Comparison of ENCODE assay signal across 8 mouse cellular contexts in genomic region chr9:44485516-44486161, GRCm38 (mm10). TPM values are rescaled to one million over a fixed set of nuclear protein-coding genes. Genes with fewer than 3 reads are reported as not detected.
DNase-seq lines count a peak whose midpoint lies in the region; ATAC-seq and TF ChIP-seq lines count a peak whose summit lies in the region.

No protein-coding gene starts in this region.

- TF ChIP-seq CTCF in heart, postnatal 0 days (IDR thresholded peaks at IDR 0.05; ENCODE audit: low read depth) = no peak
- no peak for TF ChIP-seq CTCF in midbrain, postnatal 0 days (IDR thresholded peaks at IDR 0.05)

- peak overlapping the region; percentile 37 for H3K9ac ChIP-seq in heart, postnatal 0 days (replicated peaks; ENCODE audit: low read depth, low read length)
- H3K9ac ChIP-seq in limb, embryonic 12.5 days (replicated peaks) = peak overlapping the region; percentile 57
- H3K9ac ChIP-seq in midbrain, postnatal 0 days (replicated peaks; ENCODE audit: low read length, poor library complexity, severe bottlenecking) = peak overlapping the region; percentile 98

- H3K9me3 ChIP-seq in embryonic facial prominence, embryonic 10.5 days = no peaks in the 10 kb centered on the region
- H3K9me3 ChIP-seq in heart, postnatal 0 days (replicated peaks; ENCODE audit: control insufficient read depth, low read length) = no peaks in the 10 kb centered on the region
- no peaks in the 10 kb centered on the region for H3K9me3 ChIP-seq in limb, embryonic 12.5 days
- H3K9me3 ChIP-seq in midbrain, postnatal 0 days (ENCODE audit: low read length) = no peaks in the 10 kb centered on the region

- peak; percentile 33 to 40 for DNase-seq in heart, adult 18-20 months
- DNase-seq in heart, adult 8-10 months (ENCODE audit: low spot score) = no peak
- DNase-seq in embryonic facial prominence, embryonic 10.5 days (ENCODE audit: low spot score) = no peak
- DNase-seq in heart, postnatal 0 days (ENCODE audit: low spot score) = no peak
- no peak for DNase-seq in midbrain, postnatal 0 days (ENCODE audit: low spot score)
- DNase-seq in left cerebral cortex, adult 9 months (ENCODE audit: low spot score in 2 of 2) = no peak

- peaks cover 86% of the 10 kb centered on the region for H3K4me1 ChIP-seq in embryonic facial prominence, embryonic 10.5 days
- H3K4me1 ChIP-seq in heart, postnatal 0 days (ENCODE audit: control insufficient read depth, insufficient read depth) = peaks cover 53% of the 10 kb centered on the region
- H3K4me1 ChIP-seq in limb, embryonic 12.5 days (replicated peaks) = peaks cover 75% of the 10 kb centered on the region
- H3K4me1 ChIP-seq in midbrain, postnatal 0 days (ENCODE audit: insufficient read depth, low read length) = peaks cover 61% of the 10 kb centered on the region

- no peaks in the 10 kb centered on the region for H3K27me3 ChIP-seq in embryonic facial prominence, embryonic 10.5 days (replicated peaks; ENCODE audit: low read depth, poor library complexity, severe bottlenecking)
- no peaks in the 10 kb centered on the region for H3K27me3 ChIP-seq in heart, postnatal 0 days (ENCODE audit: control insufficient read depth, insufficient read depth, low read length)
- H3K27me3 ChIP-seq in limb, embryonic 12.5 days = no peaks in the 10 kb centered on the region
- no peaks in the 10 kb centered on the region for H3K27me3 ChIP-seq in midbrain, postnatal 0 days (ENCODE audit: insufficient read depth, low read length)

- ATAC-seq in heart, postnatal 0 days (ENCODE audit: insufficient read depth, low read depth) = no peak
- no peak for ATAC-seq in limb, embryonic 12.5 days (ENCODE audit: insufficient number of reproducible peaks, insufficient read depth, low FRiP score, low TSS enrichment, low read depth)
- no peak for ATAC-seq in midbrain, postnatal 0 days (ENCODE audit: low FRiP score)
- no peak for ATAC-seq in megakaryocyte progenitor cell, adult 5-6 weeks (replicated peaks; ENCODE audit: poor library complexity)

- WGBS in embryonic facial prominence, embryonic 10.5 days = 29% methylated on average over 14 of the region's 14 CpGs
- WGBS in heart, postnatal 0 days = 28% methylated on average over 13 of the region's 14 CpGs
- 24% methylated on average over 14 of the region's 14 CpGs for WGBS in limb, embryonic 12.5 days
- WGBS in midbrain, postnatal 0 days = 25% methylated on average over 14 of the region's 14 CpGs

- H3K36me3 ChIP-seq in embryonic facial prominence, embryonic 10.5 days (replicated peaks) = 0 out of 2 replicates have a peak, but pooled peaks cover 7% of the 10 kb centered on the region
- no peaks in the 10 kb centered on the region for H3K36me3 ChIP-seq in heart, postnatal 0 days (replicated peaks; ENCODE audit: control insufficient read depth, insufficient read depth, low read length)
- H3K36me3 ChIP-seq in limb, embryonic 12.5 days = 0 out of 2 replicates have a peak, but pooled peaks cover 4% of the 10 kb centered on the region
- no peaks in the 10 kb centered on the region for H3K36me3 ChIP-seq in midbrain, postnatal 0 days (ENCODE audit: insufficient read depth, low read length)

- no peak for TF ChIP-seq EP300 in heart, postnatal 0 days (IDR thresholded peaks at IDR 0.05; ENCODE audit: low read depth)

- H3K4me3 ChIP-seq in embryonic facial prominence, embryonic 10.5 days = peak overlapping the region; percentile 93
- peak overlapping the region; percentile 97 for H3K4me3 ChIP-seq in heart, postnatal 0 days (ENCODE audit: low read depth, low read length)
- peak overlapping the region; percentile 98 for H3K4me3 ChIP-seq in limb, embryonic 12.5 days (replicated peaks)
- H3K4me3 ChIP-seq in midbrain, postnatal 0 days (ENCODE audit: low read depth, low read length) = peak overlapping the region; percentile 98

- peak overlapping the region; percentile 85 for H3K4me2 ChIP-seq in heart, postnatal 0 days (ENCODE audit: low read depth, low read length)
- peak overlapping the region; percentile 97 for H3K4me2 ChIP-seq in limb, embryonic 12.5 days
- H3K4me2 ChIP-seq in midbrain, postnatal 0 days (ENCODE audit: low read depth, low read length, poor library complexity, severe bottlenecking) = peak overlapping the region; percentile 99

- peak overlapping the region; percentile 96 for H3K27ac ChIP-seq in embryonic facial prominence, embryonic 10.5 days (replicated peaks)
- peak overlapping the region; percentile 93 for H3K27ac ChIP-seq in heart, postnatal 0 days (ENCODE audit: low read depth)
- H3K27ac ChIP-seq in limb, embryonic 12.5 days = peak overlapping the region; percentile 73
- H3K27ac ChIP-seq in midbrain, postnatal 0 days (ENCODE audit: low read depth, low read length) = no peak overlapping the region

RNA-seq across cellular contexts. Expression of gene Bcl9l, which starts 3.0 kb away (rescaled TPM):
- total RNA-seq in heart, adult 18-20 months (2021) = 10 to 100 TPM; 36.2 to 41.7 TPM
- total RNA-seq in heart, adult 8-10 months (2022) = 10 to 100 TPM; 51.6 to 56.9 (median 53.9) TPM
- polyA plus RNA-seq in embryonic facial prominence, embryonic 10.5 days (2016; fragmentation: Nextera tagmentation; extraction: Ambion mirVana) = 7.4 and 7.7 TPM in 2 replicates
- total RNA-seq in heart, postnatal 0 days (2014; rRNA removed; ENCODE audit: low replicate concordance) = 12.4 and 33.9 TPM in 2 replicates
- 4.4 and 5.2 TPM in 2 replicates for polyA plus RNA-seq in heart, postnatal 0 days (2015; fragmentation: Nextera tagmentation; extraction: Ambion mirVana)
- polyA plus RNA-seq in limb, embryonic 12.5 days (2016; fragmentation: Nextera tagmentation; extraction: Ambion mirVana) = 14.3 and 17.3 TPM in 2 replicates
- total RNA-seq in midbrain, postnatal 0 days (2014; rRNA removed) = 42.1 and 61.1 TPM in 2 replicates
- polyA plus RNA-seq in midbrain, postnatal 0 days (2015; fragmentation: Nextera tagmentation; extraction: Ambion mirVana) = 10.0 and 10.4 TPM in 2 replicates
- total RNA-seq in megakaryocyte progenitor cell, adult 5-6 weeks (2015) = 4.3 and 4.5 TPM in 2 replicates
- total RNA-seq in megakaryocyte progenitor cell, adult 5-6 weeks (2017) = 1.6 and 1.8 TPM in 2 replicates

RNA-seq across cellular contexts. Expression of gene Upk2, which starts 30.9 kb away (rescaled TPM):
- not detected for total RNA-seq in heart, adult 18-20 months (2021)
- total RNA-seq in heart, adult 8-10 months (2022) = under 1 TPM in 2 of 4 experiments, not detected in 2; 0.26 to 0.28 TPM
- 0.41 and 0.59 TPM in 2 replicates for polyA plus RNA-seq in embryonic facial prominence, embryonic 10.5 days (2016; fragmentation: Nextera tagmentation; extraction: Ambion mirVana)
- 18.0 TPM in 1 of 2 replicates, not detected in the other for total RNA-seq in heart, postnatal 0 days (2014; rRNA removed; ENCODE audit: low replicate concordance)
- polyA plus RNA-seq in heart, postnatal 0 days (2015; fragmentation: Nextera tagmentation; extraction: Ambion mirVana) = not detected in 2 replicates
- 0.31 and 0.65 TPM in 2 replicates for polyA plus RNA-seq in limb, embryonic 12.5 days (2016; fragmentation: Nextera tagmentation; extraction: Ambion mirVana)
- total RNA-seq in midbrain, postnatal 0 days (2014; rRNA removed) = not detected in 2 replicates
- polyA plus RNA-seq in midbrain, postnatal 0 days (2015; fragmentation: Nextera tagmentation; extraction: Ambion mirVana) = not detected in 2 replicates
- total RNA-seq in megakaryocyte progenitor cell, adult 5-6 weeks (2015) = not detected in 2 replicates
- not detected in 2 replicates for total RNA-seq in megakaryocyte progenitor cell, adult 5-6 weeks (2017)

RNA-seq across cellular contexts. Expression of gene Foxr1, which starts 44.7 kb away (rescaled TPM):
- not detected for total RNA-seq in heart, adult 18-20 months (2021)
- total RNA-seq in heart, adult 8-10 months (2022) = not detected
- not detected in 2 replicates for polyA plus RNA-seq in embryonic facial prominence, embryonic 10.5 days (2016; fragmentation: Nextera tagmentation; extraction: Ambion mirVana)
- not detected in 2 replicates for total RNA-seq in heart, postnatal 0 days (2014; rRNA removed; ENCODE audit: low replicate concordance)
- polyA plus RNA-seq in heart, postnatal 0 days (2015; fragmentation: Nextera tagmentation; extraction: Ambion mirVana) = not detected in 2 replicates
- 0.18 TPM in 1 of 2 replicates, not detected in the other for polyA plus RNA-seq in limb, embryonic 12.5 days (2016; fragmentation: Nextera tagmentation; extraction: Ambion mirVana)
- total RNA-seq in midbrain, postnatal 0 days (2014; rRNA removed) = not detected in 2 replicates
- not detected in 2 replicates for polyA plus RNA-seq in midbrain, postnatal 0 days (2015; fragmentation: Nextera tagmentation; extraction: Ambion mirVana)
- not detected in 2 replicates for total RNA-seq in megakaryocyte progenitor cell, adult 5-6 weeks (2015)
- total RNA-seq in megakaryocyte progenitor cell, adult 5-6 weeks (2017) = not detected in 2 replicates

Comparison
In these comparisons a context has a peak if more than half of its experiments do, and no peak if none do; other contexts are left out.
1. DNase-seq: peak in heart, adult 18-20 months (2 of 2); none in heart, adult 8-10 months (single experiment), embryonic facial prominence, embryonic 10.5 days (single experiment), heart, postnatal 0 days (single experiment), midbrain, postnatal 0 days (single experiment) and left cerebral cortex, adult 9 months (0 of 2).
2. H3K9ac ChIP-seq: peak in every context shown above with its lines; median percentile 98 in midbrain, postnatal 0 days; 57 in limb, embryonic 12.5 days; 37 in heart, postnatal 0 days.
3. Peak in every context shown above with its lines, with median percentiles within 50 percentile points of each other: H3K4me3 ChIP-seq and H3K4me2 ChIP-seq.